Mouse (Mus musculus) kidney, postnatal 14 days (tissue): ENCODE measurements around the gene Anapc15-ps.

ENCODE experiments used
- DNase-seq: peaks from one replicate; pipeline ENCODE4 v3.0.0; 2022; ENCODE audit warnings: mixed read lengths

Gene Anapc15-ps

DNA sequence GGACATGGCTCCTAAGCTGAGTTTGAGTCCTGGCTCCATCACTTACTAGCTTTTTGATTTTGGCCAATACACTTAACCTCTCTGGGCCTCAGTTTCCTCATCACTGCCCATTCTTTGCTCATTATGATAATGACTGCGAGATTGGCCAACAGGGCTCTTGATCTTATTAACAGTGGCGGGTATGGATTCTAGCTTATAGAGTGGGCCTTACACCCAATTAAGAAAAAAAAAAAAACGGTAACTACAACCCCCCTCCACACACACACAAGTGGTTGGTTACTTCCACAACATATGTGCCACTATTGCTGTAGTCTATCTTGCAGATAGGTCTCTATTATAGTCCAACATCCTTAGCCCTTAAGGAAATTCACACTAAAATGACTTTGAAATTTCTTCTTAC lies at the start of gene Anapc15-ps:
Gene Anapc15-ps (minus strand): TSS at position 101 of the 400 bp plus-strand sequence.
- no peak for DNase-seq

DNA sequence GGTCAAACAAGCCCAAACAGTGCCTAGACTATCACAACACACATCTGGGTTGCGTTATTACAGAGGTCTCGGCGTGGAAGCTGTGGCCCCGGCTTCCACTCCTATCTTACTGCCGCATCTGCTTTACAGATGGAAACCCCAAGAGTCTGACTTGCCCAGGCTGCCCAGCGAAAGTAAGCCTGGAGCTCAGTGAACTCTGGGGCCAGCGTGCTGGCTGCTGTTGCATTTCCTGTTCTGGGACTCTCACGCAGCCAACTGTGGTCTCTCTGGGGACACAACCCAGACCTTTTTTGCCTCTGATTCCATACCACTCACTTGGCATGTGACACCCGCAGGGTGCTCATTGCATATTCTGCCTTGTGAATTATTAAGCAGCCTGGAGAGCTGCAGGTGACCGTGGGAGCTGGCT lies 49.0 kb upstream of the Anapc15-ps start:
- DNase-seq, result peak; percentile 79

DNA sequence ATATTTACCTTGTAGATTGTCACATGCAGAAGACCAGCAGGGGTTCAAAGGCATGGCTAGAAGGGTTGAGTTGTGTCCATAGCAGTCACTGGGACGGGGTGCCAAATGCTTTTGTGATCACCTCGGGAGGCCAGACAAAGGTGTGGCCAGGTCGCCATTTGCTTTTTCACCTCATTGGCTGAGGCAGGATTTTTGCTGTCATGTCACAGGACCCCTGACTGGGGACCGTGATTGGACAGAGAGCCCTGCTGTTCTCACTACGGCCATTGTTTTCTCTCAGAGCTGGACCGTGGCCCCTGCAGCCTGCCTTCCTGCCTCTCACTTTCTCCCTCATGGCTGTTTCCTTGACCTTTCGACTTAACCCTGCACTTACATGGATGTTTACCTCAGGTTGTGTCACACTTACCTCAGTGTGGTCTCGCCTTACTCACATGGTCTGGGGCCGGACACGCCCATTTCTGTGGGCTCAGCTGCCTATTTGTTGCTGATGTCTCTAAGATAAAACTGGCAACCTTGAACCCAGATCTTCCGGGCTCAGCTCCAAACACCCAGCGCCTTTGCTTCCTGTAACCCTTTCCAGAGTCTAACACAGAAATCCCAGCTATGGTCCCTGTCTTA lies 47.0 kb upstream of the Anapc15-ps start:
- DNase-seq, result no peak

DNA sequence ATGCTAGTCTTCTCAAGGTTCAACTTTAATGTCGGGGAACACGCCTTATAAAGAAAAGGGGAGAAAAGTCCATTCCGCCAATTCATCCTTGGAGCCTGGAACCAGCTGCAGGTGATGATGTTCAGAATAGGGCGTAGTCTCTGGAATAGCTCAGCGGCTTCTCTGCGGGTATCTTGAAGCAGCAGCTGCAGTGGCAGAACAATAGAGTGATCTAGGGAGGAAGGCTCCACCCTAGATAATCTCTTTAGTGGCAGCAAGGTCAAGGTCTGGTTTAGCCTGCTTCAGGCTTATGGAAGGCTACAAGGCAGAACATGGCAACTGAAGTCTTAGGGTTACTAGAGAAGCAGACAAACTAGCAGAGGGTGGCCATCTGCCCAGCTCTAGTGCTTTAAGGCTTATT lies 46.2 kb upstream of the Anapc15-ps start:
- DNase-seq, result no peak

DNA sequence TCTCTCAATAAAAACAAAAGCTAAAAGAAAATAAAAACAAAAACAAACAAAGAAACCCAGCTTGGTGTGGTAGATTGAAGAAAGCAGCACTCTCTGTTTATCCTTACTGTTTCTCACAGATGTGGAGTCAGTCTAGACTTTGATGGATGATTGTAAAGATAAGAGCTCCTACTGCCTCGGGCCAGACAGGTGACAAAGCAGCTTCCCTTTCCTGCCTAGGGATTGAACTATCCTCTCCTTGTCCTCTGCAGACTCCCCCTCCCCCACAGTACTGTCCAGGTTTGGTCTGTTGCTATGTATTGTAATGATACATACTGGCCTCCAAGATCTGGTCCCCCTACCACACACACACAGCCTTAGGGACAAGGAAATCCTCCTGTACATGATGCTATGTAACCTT lies 45.5 kb upstream of the Anapc15-ps start:
- no peak for DNase-seq

DNA sequence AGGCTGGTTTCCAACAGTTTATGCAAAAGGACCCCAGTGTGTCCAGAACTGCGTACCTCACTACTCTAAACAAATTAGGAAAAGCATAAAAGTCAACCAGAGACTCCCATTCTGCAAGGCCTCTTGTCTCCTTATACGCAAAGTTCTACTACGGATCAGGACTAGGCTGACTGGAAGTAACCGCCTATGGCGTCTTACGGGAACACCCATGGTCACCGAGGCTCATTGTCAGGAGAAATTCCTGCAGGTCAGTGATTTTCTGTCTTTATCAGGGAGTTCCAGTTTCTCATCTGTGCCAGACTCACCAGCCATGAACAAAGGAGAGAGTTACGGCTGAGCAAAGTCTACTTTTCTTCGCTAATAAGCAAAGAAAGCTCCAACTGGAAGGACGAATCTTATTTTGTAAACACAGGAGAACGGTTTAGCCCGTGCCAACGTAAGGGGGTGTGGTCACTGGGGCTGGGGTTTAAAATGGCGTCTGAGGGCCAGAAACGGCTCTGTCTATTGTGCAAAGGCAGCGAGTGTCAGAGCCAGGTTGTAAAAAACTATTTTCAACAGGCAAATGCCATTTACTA lies 43.9 kb upstream of the Anapc15-ps start:
- peak; percentile 28 for DNase-seq

DNA sequence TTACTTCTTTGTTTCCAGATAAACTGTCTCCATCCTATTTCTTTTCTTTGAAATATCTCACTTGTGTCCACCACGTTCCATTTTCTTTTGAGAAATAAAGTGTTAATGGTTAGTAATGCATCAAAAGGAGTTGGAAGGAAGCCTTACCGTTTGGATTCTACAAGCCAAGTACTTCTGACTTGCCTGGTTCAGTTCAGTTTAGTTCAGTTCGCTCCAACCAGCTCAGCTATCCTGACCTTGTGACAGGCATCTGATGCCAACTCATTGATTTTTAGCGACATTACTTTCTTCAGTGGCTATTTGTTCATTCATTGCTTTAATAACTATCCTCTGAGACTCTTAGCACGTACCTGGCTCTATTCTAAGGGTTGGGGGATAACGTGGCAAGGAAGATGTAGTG lies 42.4 kb upstream of the Anapc15-ps start:
- peak; percentile 39 for DNase-seq

DNA sequence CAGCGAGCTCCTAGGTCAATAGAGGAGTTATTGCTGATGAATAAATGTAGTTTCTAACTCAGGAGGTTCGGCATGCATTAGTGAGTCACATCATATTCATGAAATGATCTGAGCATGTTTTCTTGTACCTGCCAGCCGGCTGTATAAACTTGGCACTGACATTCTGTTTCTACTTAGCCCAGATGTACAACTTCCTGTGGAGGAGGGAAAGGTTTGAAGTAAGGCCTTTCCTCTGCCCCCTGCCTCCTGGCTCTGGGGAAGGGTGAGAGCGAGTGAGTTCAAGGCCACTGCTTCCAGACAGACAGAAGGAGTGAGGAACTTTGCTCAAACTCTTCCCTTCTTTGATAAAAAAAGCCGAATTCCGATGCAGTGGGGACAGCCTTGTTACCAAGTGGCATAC lies 39.0 kb upstream of the Anapc15-ps start:
- DNase-seq, result peak; percentile 15

DNA sequence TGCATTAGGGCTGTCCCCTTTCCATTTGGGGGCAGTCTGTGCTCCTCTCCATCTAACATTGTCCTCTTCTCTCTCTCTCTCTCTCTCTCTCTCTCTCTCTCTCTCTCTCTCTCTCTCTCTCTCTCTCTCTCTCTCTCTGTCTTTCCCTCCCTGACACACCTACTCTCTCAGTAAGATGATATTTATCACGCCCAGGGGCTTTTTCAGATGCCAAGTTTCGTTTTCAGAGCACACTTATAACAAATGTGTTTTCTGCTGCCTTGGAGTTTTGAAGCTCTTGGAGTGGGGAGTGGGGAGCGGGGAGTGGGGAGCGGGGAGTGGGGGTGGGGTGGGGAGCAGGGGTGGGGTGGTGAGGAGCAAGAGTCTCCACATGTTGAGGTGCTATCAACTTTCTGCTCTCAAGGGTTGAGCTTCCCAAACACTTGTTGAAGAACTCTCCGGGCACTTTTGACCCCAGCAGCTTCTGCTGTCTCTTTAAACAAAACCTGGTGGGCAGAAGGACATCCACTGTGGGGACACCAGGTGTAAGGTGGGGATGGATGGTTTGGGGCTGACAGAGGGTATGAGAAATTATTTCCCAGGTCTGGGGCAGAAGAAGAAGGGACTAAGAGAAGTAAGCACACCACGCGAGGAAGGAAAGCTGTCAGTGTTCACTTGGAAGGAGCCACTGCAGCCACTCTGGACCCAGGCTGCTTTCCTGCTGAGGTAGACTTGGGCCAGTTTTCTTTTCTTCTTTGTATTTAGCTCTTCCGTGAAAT lies 36.8 kb upstream of the Anapc15-ps start:
- DNase-seq, result no peak

DNA sequence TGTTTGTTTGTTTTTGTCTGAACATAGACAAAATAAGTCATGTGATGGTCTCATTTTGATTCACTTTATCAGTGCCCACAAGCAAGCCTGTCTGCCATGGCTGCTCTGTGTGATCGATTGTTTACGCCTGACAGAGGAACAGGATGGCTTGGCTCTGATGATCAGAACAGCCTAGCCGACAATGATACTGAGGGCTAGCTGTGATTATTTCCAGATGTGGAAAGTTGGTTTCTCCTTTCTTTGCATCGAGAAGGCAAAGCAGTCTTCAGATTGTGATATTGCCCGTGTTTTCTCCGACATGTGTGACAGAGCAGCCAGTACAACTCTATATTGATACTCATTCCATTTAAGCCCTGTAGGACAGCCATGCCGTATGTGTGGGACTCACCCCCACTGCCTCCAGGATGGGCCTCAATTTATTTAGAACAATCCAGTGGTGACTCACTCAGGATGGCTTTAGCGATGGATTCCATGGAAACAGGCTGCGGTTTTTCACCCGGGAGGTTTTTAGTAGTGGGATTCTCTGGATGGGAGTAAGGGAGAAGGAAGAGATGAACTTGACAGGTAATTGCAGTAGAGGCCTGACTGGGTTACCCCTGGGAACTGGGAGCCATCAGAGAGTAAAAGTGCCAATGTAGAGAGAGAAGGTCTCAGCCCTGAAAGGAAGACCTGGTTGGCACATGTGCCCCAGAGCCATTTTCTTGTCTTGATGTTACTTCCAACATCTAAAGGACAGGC lies 36.1 kb upstream of the Anapc15-ps start:
- no peak for DNase-seq

DNA sequence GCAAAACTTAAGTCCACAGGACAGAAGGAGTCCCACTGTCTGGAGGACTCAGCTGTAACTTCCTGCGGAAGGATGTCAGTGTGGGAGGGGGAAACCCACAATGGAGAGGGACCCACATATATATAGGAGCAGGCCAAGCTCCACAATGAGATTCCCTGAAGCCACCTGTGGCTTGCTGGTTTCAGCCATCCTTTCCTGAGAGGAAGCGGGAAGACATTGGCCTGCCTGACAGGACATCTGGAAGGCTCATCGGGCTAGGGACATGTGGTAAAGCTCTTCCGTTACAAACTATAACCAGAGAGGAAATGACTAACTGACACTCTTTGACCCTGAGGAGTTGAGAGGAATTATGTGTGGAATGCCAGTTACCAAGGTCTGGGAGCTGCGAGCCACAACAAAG lies 34.8 kb upstream of the Anapc15-ps start:
- peak; percentile 52 for DNase-seq

DNA sequence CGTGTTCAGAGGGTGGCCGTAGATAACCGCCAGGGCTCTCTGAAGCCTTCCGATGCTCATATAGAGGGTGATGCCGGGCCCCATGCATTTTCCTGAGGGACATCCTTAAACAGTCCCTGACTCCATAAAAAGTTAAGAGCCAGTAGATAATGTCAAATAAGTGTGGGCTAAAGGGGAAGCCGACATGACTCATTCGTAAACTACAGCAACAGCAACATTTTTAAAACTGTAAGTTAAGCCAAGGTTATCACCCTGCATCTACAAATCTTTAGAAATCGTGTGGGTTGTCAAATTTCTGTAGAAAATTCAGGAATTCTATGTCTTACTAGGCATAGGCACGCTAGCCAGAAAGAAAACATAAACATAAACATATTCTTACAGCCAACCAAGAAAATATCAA lies 33.6 kb upstream of the Anapc15-ps start:
- no peak for DNase-seq

DNA sequence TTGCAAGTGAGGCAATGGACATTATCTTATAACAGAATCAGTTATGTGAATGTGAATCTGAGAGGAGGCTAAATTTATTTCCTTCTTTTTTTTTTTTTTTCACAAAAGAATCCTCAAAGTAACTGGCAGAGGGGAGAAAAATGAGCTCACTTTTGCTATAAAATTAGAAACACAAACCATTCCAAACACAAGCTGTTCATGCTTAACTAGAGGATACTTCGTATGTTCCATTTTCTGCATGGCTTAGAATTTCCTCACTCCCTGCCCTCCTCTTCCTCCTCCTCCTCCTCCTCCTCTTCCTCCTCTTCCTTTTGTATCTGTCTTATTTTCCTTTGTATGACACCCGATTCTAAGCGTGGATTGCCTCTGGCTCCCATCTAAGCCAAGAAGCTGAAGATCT lies 32.5 kb upstream of the Anapc15-ps start:
- no peak for DNase-seq

DNA sequence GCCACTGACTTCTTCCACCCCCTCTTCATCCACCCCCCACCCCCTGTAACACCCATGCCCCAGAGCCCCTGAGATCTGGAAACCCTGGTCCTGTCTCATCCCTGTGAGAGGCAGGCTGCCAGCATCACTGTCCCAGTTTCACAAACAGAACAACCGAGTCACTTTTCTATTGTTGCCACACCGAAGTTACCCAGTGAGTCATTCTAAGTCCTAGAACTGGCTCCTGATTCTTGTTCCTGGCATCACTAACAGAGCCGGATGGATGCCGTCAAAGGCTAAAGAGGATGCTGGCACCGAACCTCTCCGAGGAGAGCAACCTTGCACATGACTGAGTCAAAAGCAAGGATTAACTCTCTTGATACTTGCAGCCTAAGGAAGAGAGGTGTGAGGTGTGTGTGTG lies 31.6 kb upstream of the Anapc15-ps start:
- no peak for DNase-seq

DNA sequence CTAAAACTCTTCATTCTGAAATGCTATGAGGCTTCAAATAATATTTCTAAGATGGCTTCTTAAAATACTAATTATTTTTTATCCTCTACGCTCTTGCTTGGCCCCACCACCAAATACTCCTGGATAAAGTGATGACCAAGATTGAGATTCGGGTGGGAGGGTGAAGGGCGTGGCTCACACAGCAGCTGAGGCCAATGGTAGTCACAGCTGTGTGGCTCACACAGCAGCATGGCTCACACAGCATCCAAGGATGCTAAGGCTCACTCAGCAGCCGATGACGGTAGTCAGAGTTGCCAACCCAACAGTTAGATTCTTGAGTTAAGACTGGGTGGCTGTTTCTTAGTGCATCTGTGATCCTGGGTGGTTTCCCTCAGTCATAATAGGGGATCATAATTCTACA lies 30.5 kb upstream of the Anapc15-ps start:
- DNase-seq, result no peak

DNA sequence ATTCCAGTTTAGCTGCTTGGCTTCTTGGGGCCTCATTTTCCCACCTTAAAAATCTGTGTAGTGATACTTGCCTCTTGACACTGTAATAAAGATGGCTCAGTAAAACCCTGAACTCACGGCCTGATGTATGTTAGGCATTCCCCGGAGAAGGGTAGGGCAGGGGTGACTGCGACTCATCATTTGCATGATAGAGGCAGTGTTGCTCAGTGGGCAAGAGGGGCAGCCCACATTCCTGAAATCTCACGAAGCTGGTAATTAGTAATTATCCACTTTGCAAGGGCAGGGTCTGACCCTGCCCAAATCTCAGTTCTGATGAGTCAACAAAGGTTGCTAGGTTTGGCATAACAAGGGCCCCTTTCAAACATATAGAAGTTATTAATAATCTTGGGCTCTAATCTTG lies 27.2 kb upstream of the Anapc15-ps start:
- no peak for DNase-seq

DNA sequence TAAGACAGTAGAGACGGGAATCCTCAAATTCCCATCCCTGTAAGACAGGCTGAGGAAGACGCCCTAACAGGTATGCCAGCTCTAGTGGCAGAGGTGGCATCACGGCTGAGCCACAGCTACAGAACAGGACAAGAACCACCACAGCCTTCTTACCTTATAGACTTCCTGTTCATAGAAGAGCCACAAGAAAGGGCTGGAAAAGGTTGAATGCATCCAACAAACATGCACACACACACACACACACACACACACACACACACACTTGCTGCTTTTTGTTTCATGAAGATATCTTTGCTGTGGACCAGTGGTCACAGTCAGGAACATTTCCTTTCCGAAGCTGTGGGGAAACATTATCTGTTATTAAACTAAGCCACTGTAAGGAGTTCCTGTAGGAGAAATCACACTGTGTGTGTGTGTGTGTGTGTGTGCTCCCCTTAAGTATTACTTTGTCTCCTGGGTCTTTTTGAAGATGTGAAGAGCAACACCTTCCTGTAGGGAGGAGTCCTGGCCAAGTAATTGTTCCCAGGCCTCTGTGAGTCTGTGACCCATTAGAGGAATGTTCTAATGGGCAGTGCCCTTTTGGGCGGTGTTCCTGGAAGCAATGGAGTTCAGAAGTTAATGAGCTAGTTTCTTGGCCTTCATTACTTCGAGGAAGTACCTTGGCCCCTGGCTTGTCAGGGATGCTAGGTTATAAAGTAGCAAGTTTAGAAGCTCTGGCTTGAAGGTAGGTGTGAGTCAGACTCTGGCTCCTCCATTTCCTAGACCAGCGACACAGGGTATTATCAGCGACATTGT lies 25.9 kb upstream of the Anapc15-ps start:
- DNase-seq, result peak; percentile 50

DNA sequence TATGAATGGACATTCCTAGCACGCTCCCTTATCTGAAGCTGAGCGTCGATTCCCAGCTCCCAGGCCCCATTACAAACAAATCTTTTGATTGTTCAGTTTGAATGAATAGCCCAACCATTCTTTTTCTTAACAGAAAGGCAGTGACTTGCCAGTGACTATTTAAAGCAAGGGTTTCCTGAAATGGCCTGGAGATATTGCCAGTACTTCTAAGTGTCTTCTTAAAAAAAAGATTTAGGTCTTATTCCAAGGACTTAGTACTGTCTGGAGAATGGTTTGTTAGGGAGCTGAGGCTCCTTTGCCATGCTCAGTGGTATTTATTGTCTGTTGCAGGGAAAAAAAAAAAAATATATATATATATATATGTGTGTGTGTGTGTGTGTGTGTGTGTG lies 23.0 kb upstream of the Anapc15-ps start:
- DNase-seq, result no peak

DNA sequence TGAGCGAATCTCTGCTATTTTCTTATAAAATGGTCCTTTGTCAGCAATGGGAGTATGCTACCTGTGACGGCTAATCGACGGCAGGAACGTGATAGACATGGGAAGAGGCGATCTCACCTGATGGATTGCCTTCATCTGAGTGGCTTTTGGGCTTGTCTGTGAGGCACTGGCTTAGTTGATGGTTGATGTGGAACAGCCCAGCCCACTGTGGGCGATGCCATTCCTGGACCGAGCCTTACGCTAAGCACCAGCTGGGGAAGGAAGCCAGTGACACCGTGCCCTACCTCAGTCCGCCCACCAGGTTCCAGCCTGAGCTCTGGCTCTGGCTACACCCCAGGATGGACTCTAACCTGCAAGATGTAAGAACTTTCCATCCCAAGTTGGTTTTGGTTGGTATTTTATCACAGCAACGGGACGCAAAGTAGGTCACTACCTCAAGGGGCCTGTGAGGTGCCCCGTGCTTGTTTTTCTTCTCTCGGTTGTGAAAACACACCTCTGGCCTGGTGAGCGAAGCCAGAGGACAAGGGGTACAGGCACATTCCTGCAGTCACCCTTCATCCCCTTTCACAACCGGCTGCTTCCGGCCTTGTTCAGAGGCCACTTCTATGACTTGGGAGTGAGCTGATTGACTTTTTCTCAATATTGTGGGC lies 22.5 kb upstream of the Anapc15-ps start:
- DNase-seq, result peak; percentile 41

DNA sequence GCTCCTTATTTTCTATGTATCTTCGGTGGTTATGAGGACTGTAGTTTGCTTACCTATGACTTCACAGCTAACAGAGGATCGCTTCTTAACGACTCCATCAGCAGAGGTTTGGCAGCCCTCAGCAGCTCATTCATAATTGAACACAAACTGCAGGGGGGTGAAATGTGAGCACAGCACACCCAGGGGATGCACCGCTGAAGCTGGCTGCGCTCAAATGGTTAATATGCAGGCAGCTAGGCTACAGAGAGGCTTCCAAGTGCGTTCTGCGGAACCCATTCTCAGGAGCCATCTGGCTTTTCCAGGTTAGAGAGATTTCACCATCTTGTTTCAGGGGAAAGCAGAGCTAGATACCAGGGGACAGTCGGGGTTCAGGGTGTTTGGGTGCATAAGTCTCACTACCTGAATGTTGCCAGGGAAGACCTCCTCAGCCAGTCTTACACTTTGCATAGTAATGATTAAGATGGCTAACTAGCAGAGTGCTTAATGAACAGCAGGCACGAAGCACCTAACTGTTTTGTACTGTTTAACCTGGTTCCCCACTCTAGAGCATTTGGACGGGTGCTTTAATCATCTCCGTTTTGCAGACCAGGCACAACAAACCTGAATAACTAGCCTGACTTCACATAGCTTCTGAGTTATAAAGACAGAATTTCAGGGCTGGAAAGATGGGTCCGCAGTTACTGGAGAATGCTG lies 21.5 kb upstream of the Anapc15-ps start:
- DNase-seq, result no peak

DNA sequence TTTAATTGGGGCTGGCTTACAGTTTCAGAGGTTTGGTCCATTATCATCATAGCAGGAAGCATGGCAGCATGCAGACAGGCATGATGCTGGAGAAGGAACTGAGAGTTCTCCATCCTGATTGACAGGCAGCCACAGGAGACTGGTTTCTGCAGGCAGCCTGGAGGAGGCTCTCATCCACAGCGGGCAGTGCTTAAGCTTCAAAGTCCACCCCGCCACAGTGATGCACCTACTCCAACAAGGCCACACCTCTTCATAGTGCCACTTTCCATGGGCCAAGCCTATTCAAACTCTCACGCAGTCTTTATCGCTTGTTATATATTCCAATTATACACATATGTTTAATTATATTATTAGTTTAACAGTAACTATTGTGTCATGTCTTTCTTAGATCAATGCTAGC lies 18.1 kb upstream of the Anapc15-ps start:
- DNase-seq, result no peak

DNA sequence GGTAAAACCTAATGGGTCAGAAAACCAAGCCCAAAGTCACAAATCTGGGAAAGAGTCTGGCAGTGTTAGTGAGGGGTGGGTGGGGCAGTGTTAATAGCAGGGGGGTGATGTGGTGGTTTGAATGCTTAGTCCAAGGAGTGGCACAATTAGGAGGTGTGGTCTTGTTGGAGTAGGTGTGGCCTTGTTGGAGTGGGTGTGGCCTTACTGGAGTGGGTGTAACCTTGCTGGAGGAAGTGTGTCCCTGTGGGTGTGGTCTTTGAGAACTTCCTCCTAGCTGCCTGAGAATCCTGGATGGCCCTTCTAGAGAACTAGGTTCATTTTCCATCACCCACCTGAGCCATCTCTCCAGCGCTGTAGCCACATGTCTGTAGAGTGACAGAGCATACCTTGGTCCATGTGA lies 16.6 kb upstream of the Anapc15-ps start:
- no peak for DNase-seq
